Mouse (Mus musculus) spleen, postnatal 36 days (tissue): ENCODE data around the gene Cacna2d3.

Source experiments
- DNase-seq, 2 experiments: peaks; one replicate each; pipeline ENCODE4 v3.0.0; 2022; ENCODE audit warnings: low spot score in 2 of 2, mixed read lengths in 1 of 2

Cacna2d3 gene

DNA sequence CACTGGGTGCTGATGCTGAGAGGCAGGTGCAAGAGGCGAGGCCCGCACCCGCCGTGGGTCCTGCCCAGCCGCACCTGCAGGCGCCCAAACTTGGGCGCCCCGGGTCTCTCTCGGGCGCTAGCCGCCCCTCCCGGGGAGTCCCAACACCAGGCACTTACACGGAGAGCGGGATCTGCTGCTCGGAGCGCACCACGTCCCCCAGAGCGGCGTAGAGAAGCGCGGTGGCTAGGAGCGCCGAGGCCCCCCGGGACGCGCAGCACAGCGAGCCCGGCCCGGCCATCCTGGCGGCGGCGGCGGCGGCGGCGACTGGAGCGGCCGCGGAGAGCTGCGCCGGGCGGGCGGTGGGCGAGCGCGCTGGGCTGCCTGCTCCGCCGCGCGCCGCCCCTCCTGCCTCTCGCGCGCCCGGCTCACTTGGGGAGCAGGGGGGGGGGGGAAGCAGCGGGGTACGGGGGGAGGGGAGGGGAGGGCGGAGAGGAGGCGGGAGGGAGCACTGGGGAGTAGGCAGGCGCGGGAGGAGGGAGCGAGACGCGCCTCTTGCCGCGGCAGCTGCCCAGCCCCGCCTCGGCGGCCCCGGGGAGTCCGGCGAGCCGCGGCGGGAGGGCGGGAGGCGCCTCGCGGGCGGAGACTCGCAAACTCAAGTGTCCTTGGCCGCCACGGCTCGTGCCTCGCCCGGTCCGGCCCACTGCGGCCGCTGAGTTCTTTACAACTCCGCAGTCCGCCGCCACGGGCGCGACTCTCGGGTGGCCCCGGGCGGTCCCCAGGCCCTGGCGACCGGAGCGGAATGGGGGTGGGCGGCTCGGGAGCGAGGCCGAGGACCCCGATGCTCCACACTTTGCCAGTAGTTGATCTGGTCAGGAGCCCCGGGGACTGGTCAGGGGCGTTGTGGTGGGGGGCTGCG is at the start of gene Cacna2d3:
Gene Cacna2d3, minus strand, starts transcription at position 377 of the 898 bp plus-strand sequence.
- DNase-seq, result no peak

- no peak for DNase-seq
Measured at GRCm38 (mm10) chr14:29769486-29769885, 47.8 kb upstream of the Cacna2d3 start.

DNA sequence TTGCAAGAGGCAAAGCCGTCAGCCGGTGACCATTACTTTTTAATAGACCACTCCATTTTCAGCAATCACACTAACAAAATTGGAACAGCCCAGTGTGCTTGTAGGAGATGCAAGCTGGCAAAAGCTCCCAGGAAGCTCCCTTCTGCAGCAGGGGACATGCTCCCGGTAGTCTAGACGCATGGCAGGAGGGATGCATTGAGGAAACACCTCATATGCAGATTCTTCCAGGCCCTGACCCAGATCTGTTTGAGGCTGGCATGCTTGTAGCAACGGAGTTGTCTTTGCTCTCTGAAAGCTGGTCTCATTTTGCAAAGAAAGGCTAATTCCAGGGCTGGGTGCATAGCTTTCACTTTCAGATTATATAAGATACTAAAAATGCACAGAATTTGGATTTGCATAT is 31.2 kb upstream of the Cacna2d3 start:
- no peak for DNase-seq

GRCm38 (mm10) chr14:29738751-29739150 is 17.1 kb upstream of the Cacna2d3 start:
- no peak for DNase-seq

DNA sequence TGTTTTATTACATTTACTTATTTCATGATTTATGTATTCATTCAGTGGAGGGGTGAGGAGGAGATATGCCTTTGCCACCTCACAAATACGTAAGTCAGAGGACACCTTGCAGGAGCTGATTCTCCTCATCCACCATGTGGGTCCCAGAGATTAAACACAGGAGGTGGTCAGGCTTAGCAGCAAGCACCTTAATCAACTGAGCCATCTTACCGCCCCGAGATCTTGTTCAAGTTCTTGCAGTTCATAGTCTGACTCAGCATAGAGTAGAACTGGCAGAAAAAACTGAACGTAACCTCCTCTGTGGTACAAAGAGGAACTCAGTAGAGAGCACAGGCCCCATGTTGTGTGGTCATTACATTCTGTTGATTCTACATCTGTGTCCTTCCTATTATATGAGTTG is 8.6 kb upstream of the Cacna2d3 start:
- DNase-seq, result no peak

- no peak for DNase-seq
Measured at GRCm38 (mm10) chr14:29729009-29729408, 7.3 kb upstream of the Cacna2d3 start.

DNA sequence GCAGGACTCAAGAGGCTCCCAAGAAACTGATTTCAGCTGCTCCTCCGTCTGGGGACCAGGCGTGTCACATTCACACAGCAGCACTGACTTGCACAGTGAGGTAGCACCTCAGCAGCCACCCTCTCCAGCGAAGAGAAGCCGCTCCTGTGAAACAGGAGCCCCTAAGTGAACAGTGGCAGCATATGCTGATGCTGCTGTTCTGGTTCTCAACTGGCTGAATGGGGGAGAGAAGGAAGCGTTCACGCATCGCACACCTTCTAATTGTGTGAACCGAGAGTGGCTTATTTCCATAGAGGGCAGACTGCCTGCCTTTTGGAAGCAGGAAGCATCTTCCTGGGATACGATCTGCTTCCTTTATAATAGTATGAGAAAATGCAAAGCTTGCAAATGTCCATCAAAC is 5.9 kb upstream of the Cacna2d3 start:
- DNase-seq, result no peak

GRCm38 (mm10) chr14:29723267-29723666 is 1.6 kb upstream of the Cacna2d3 start:
- DNase-seq, result no peak

DNA sequence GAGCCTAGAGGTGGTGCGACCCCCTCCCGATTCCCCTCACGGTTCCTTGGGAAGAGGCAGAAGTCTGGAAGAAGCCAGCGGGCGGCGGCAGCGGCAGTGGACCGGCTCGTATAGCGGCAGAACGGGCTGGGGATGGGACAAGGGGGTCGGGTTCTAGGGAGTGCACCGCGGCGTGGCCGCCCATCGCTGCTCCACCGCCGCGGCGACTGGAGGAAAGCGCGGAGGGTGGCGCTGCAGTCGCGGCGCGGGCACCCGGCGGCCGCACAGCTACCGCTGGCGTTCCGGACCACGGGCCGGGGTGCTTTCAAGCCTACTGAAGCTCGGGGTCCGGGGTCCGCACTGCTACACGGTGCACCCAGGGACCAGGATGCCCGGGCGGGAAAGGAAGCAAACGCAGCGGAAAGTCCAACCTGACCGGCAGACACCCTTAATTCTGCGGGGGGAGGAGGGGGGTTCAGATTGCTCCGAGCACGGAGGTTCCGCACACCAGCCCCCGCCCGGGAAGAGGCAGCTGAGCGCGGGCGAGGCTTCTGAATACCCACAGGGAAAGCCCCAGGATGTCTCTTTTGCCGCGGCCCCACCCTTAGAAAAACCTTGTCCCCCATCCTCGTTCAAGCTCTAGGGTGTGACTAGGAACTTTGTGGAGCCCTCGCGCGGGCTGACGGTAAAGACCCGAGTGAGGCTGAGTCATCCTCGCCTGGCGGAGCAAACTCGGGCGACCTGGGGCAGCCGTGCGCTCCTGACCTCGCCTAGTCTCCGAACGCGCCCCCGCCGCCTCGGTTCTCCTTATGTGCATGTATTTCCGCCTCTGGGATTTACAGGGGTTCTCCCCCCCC is 940 bp upstream of the Cacna2d3 start:
- DNase-seq, result no peak

GRCm38 (mm10) chr14:29721131-29721487 is 555 bp downstream of the Cacna2d3 start:
- no peak for DNase-seq

DNA sequence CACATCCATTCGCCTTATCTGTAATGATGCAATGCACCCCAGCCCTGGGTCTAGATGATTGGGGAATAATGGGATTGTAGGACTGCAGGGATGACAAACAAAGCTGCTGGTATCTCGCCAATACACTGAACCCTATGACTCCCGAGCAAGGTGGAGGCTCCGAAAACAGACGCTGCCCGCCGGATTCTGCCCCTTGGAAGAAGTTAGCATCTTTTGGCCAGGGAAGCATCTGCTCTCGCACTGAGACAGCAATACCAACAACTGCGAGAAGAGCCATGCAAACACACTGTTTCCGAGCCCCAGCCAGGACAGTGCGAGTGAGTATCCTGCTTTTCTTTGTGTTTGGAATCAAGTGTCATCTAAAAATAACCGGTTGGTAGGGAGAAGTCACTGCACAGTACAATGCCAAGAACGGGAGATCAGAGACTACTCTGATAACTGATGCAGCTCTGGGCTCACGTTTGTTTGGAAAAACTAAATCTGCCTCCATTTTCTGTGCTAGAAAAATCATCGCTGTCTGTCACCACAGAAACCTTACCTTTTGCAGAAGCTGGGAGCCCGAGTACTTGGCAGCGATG is 1.2 kb downstream of the Cacna2d3 start:
- DNase-seq, result no peak

GRCm38 (mm10) chr14:29712621-29713020 is 9.0 kb downstream of the Cacna2d3 start:
- no peak for DNase-seq

GRCm38 (mm10) chr14:29707561-29708335 is 13.9 kb downstream of the Cacna2d3 start:
- no peak for DNase-seq

DNA sequence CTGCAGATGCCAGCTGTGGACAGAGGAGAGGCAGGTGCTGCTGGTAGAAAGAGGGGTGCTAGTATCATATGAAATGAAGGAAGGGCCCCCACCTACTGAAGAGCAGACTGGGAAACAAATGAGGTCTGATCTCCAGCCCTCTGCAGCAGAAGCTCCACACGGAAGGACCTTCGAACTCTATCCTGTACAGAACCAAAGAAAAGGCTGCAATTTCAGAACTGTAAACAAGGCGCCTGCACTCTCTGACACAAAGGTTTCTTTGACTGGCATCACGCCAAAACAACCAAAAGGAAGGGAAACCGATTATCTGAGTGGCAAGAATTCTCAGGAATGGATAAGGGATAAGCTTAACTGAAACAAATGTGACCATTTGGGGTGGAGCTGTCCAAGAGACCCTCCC is 18.9 kb downstream of the Cacna2d3 start:
- DNase-seq, result no peak

DNA sequence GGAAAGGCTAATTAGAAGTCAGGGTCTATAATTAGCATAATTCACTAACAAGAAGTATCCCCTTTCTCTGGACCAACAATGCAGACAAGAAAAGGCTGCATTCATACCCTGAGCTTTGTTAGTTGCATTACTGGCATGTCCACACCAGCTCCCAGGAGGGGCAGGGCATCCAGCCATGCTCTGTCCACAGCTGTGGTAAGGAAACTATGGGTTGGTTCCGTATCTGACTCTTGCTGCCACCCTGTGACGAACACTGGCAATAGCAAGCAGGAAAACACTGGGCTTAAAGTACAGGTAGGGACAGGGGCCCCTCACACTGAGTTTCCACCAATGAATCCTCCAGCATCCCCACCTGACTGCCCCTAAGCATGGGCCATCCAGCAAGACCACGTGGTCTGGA is 25.5 kb downstream of the Cacna2d3 start:
- DNase-seq, result no peak

DNA sequence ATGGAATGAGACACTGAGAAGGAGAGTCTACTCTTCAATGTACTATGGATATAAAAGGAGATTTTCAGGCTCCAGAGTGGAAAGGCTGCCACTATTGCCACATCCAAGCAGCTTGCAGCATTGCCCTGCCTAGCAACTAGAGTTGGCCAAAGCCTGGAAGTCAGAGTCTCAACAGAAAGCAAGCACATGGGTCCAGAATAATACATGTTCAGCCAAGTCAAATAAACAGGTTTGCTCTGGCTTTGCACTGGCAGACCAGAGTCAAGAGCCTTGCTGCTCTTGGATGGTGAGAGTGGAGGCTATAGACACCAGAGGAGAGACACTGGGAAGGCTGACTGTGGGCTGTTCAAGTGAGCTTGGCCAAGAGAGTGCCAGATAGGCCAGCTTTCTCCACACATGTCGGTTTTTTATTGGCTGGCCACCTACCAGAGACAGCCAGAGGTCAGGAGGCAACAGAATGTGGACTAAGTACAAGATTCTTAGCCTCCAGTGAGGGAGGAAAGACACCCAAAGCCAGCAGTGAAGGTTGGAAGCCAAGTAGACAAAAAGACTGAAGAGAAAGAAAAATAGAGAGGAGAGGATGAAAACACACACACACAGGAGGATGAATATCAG is 49.1 kb downstream of the Cacna2d3 start:
- no peak for DNase-seq

DNA sequence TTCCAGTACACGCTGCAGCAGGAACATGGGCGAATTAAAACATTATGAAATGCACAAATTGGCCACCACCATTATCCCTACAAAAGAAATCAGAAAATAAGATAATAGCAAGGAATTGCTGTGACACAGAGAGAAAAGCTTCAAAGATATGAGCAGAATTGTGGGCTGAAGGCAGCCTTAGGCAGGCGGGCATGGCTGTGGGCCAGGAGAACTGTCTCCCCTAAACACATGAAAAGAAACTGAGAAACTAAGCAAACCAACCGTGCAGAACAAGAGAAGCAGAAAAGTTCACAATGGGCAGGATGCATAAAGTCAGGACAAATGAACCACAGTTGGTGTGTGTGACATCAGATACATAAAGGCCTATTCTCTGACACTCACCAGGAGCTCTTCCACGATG is 51.8 kb downstream of the Cacna2d3 start:
- no peak for DNase-seq

GRCm38 (mm10) chr14:29657006-29657405 is 64.7 kb downstream of the Cacna2d3 start:
- no peak for DNase-seq

- no peak for DNase-seq
Measured at GRCm38 (mm10) chr14:29650591-29650990, 71.1 kb downstream of the Cacna2d3 start.

DNA sequence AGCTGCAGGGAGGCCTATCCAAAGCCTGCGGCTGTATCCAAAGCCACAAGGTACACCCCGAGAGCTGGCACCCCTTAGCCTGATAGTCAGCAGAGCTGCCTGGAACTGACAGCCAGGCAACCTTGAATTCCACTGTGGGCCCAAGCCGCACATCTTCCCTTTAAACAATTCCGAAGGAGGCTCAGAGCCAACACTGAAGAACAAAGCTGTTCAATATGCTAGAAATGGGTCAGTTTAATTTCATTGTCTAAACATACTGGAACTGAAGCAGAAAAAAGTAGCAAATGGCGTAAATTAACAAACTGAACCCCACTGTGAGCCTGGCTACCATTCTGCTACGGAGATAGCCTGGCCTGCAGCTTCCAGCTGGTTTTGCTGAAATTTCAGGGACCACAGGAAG is 72.9 kb downstream of the Cacna2d3 start:
- DNase-seq, result no peak

- DNase-seq, result no peak
Measured at GRCm38 (mm10) chr14:29645421-29645820, 76.2 kb downstream of the Cacna2d3 start.
